In the genomic region with DNA sequence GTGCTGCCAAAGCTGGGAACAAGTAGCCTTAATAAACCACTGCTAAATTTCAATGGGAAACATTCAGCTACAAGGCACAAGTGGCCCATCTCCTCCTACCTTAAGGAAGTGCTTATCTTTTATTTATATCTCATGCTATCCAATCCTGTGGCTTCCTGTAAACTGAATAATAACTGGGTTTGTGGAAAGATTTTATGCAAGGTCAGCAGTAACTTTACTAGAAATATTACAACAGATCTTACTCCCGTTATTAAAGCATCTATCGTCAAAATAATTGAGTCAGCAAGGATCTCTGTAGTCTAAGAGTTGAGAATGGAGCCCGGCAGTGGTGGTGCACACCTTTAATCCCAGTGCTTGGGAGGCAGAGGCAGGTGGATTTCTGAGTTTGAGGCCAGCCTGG, we compare ENCODE assay signal across 3 mouse cellular contexts.
TF ChIP-seq lines count a peak whose summit lies in the region.

No protein-coding gene starts in this region.

TF ChIP-seq in CH12.LX, 34 proteins besides CTCF, POLR2A, EP300 and RAD21:
- TF ChIP-seq MXI1 (IDR thresholded peaks at IDR 0.05; ENCODE audit: low read depth, low read length) (no peak), USF1 (IDR thresholded peaks at IDR 0.05; ENCODE audit: low read depth, low read length) (no peak), SMC3 (IDR thresholded peaks at IDR 0.05; ENCODE audit: low read depth, low read length) (no peak), MAFK (IDR thresholded peaks at IDR 0.05; ENCODE audit: insufficient replicate concordance, low read length) (peak; percentile 22; the same call in 1 of the 2 replicates)

TF ChIP-seq in ES-E14, 5 proteins besides CTCF, POLR2A, EP300 and RAD21:
- TF ChIP-seq ZNF384 (IDR thresholded peaks at IDR 0.05; ENCODE audit: low read depth, low read length): no peak
- 0 out of 2 replicates have a peak, but pooled peaks have one; percentile 45 for TF ChIP-seq MAFK (IDR thresholded peaks at IDR 0.05; ENCODE audit: insufficient read depth, low read depth, low read length)
TF ChIP-seq in ES-E14: peak in this region for 1.

TF ChIP-seq in MEL, 35 proteins besides CTCF, POLR2A, EP300 and RAD21:
- TF ChIP-seq E2F4 (IDR thresholded peaks at IDR 0.05; ENCODE audit: borderline replicate concordance, low read depth, low read length): no peak
- no peak for TF ChIP-seq NRF1 (IDR thresholded peaks at IDR 0.05; ENCODE audit: insufficient read depth, low read depth, low read length, poor library complexity, severe bottlenecking)
- no peak for TF ChIP-seq HCFC1 (IDR thresholded peaks at IDR 0.05; ENCODE audit: low read depth, low read length)
- TF ChIP-seq POLR2AphosphoS2 (IDR thresholded peaks at IDR 0.05; ENCODE audit: low read length): no peak
- TF ChIP-seq TCF12 (IDR thresholded peaks at IDR 0.05; ENCODE audit: low read depth, low read length): no peak
- TF ChIP-seq BHLHE40 (IDR thresholded peaks at IDR 0.05; ENCODE audit: borderline replicate concordance, low read depth, low read length): no peak
- TF ChIP-seq MXI1 (IDR thresholded peaks at IDR 0.05; ENCODE audit: low read depth, low read length): no peak
- 0 out of 2 replicates have a peak, but pooled peaks have one; percentile 11 for TF ChIP-seq MYC (IDR thresholded peaks at IDR 0.05; ENCODE audit: low read depth, low read length)
- peak; percentile 91 for TF ChIP-seq MAFK (IDR thresholded peaks at IDR 0.05; ENCODE audit: borderline replicate concordance, low read depth, low read length)
- no peak for TF ChIP-seq TBP (IDR thresholded peaks at IDR 0.05; ENCODE audit: low read depth, low read length)
TF ChIP-seq in MEL: peak in this region for 2.
